In the genomic region with DNA sequence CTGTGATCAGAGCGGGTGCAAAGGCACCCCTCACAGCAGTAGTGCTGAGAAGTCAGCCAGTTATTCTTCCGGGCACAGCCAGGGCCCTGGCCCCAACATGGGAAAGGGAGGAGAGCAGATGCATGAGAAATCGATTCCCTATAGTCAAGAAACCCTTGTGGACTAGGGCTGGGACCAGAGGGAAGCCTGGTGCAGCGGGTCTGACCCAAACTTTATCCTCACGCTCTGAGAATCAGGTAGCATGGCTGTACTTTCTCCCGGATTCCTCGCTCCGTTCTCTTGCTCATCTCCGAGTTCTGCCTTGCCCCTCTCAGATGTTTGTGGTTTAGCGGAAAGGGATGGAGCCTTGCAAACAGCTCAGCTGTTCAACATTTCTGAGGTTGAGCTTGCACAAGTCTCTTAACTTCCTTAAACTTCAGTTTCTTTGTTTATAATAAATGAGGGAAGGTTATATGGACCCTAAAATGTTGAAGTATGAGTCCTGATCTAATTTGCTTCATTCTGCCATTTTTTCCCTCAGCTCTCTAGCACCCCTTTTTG, we compare ENCODE assay signal across 9 mouse cellular contexts. TPM values are rescaled to one million over a fixed set of nuclear protein-coding genes. Genes with fewer than 3 reads are reported as not detected.
DNase-seq lines count a peak whose midpoint lies in the region; ATAC-seq and TF ChIP-seq lines count a peak whose summit lies in the region.
"Had no signal": no experiment of that assay in that cellular context is flagged by ENCODE, and none has a peak within 500 bp of the region (broad histone marks: within the 10 kb centered on the region; RNA-seq: fewer than 3 reads in every experiment).

No protein-coding gene starts in this region.

- peak overlapping the region; percentile 30; the same call in 1 of the 2 replicates for H3K4me3 ChIP-seq in forebrain, embryonic 10.5 days
- H3K4me3 ChIP-seq in forebrain, embryonic 12.5 days (replicated peaks), result no peak overlapping the region
- peak overlapping the region; percentile 14 for H3K4me3 ChIP-seq in liver, embryonic 11.5 days (ENCODE audit: low read depth, low read length)
- peak overlapping the region; percentile 8; the same call in 1 of the 2 replicates for H3K4me3 ChIP-seq in hindbrain, postnatal 0 days (ENCODE audit: low read length)
- peak overlapping the region; percentile 12; the same call in 1 of the 2 replicates for H3K4me3 ChIP-seq in midbrain, postnatal 0 days (ENCODE audit: low read depth, low read length)

- no peak overlapping the region for H3K9ac ChIP-seq in forebrain, embryonic 12.5 days
- H3K9ac ChIP-seq in liver, embryonic 11.5 days (ENCODE audit: low read depth, low read length), result no peak overlapping the region
- H3K9ac ChIP-seq in hindbrain, postnatal 0 days (replicated peaks; ENCODE audit: low read length), result no peak overlapping the region
- no peak overlapping the region for H3K9ac ChIP-seq in midbrain, postnatal 0 days (replicated peaks; ENCODE audit: low read length, poor library complexity, severe bottlenecking)

- no peak overlapping the region for H3K4me2 ChIP-seq in forebrain, embryonic 12.5 days
- peak overlapping the region; percentile 35 for H3K4me2 ChIP-seq in liver, embryonic 11.5 days
- H3K4me2 ChIP-seq in hindbrain, postnatal 0 days (ENCODE audit: low read depth, low read length), result no peak overlapping the region
- H3K4me2 ChIP-seq in midbrain, postnatal 0 days (ENCODE audit: low read depth, low read length, poor library complexity, severe bottlenecking), result no peak overlapping the region

- no peak for TF ChIP-seq CTCF in hindbrain, postnatal 0 days (IDR thresholded peaks at IDR 0.05; ENCODE audit: low read depth)
- TF ChIP-seq CTCF in midbrain, postnatal 0 days (IDR thresholded peaks at IDR 0.05), result no peak

- no peaks in the 10 kb centered on the region for H3K36me3 ChIP-seq in forebrain, embryonic 10.5 days (replicated peaks)
- no peaks in the 10 kb centered on the region for H3K36me3 ChIP-seq in forebrain, embryonic 12.5 days (replicated peaks)
- H3K36me3 ChIP-seq in liver, embryonic 11.5 days (ENCODE audit: control insufficient read depth, insufficient read depth, low read length), result no peaks in the 10 kb centered on the region
- no peaks in the 10 kb centered on the region for H3K36me3 ChIP-seq in hindbrain, postnatal 0 days (ENCODE audit: insufficient read depth, low read length)
- H3K36me3 ChIP-seq in midbrain, postnatal 0 days (ENCODE audit: insufficient read depth, low read length), result no peaks in the 10 kb centered on the region

- no peak for ATAC-seq in forebrain, embryonic 12.5 days (ENCODE audit: low FRiP score)
- ATAC-seq in liver, embryonic 11.5 days (replicated peaks; ENCODE audit: low FRiP score), result no peak
- ATAC-seq in hindbrain, postnatal 0 days, result no peak
- ATAC-seq in midbrain, postnatal 0 days (ENCODE audit: low FRiP score), result no peak

- DNase-seq in forebrain, embryonic 10.5 days (ENCODE audit: extremely low spot score, low spot score), result no peak
- no peak for DNase-seq in liver, embryonic 11.5 days (ENCODE audit: low spot score)
- DNase-seq in liver, result no peak
- no peak for DNase-seq in hindbrain, postnatal 0 days (ENCODE audit: low spot score)
- no peak for DNase-seq in midbrain, postnatal 0 days (ENCODE audit: low spot score)
- DNase-seq in adrenal gland, postnatal 14 days, result no peak
- DNase-seq in spleen, postnatal 36 days (ENCODE audit: low spot score in 2 of 2), result no peak
- DNase-seq: gastrocnemius, postnatal 10 days had no signal

- peak overlapping the region; percentile 40; the same call in 1 of the 2 replicates for H3K27ac ChIP-seq in forebrain, embryonic 10.5 days
- no peak overlapping the region for H3K27ac ChIP-seq in forebrain, embryonic 12.5 days
- no peak overlapping the region for H3K27ac ChIP-seq in liver, embryonic 11.5 days (ENCODE audit: low read depth, low read length)
- H3K27ac ChIP-seq in hindbrain, postnatal 0 days, result no peak overlapping the region
- no peak overlapping the region for H3K27ac ChIP-seq in midbrain, postnatal 0 days (ENCODE audit: low read depth, low read length)

- no peaks in the 10 kb centered on the region for H3K9me3 ChIP-seq in forebrain, embryonic 10.5 days
- no peaks in the 10 kb centered on the region for H3K9me3 ChIP-seq in forebrain, embryonic 12.5 days
- H3K9me3 ChIP-seq in liver, embryonic 11.5 days (ENCODE audit: control insufficient read depth, low read length), result no peaks in the 10 kb centered on the region
- H3K9me3 ChIP-seq in hindbrain, postnatal 0 days (ENCODE audit: low read length), result no peaks in the 10 kb centered on the region
- H3K9me3 ChIP-seq in midbrain, postnatal 0 days (ENCODE audit: low read length), result no peaks in the 10 kb centered on the region

- peaks cover 18% of the 10 kb centered on the region; the same call in 1 of the 2 replicates for H3K27me3 ChIP-seq in forebrain, embryonic 10.5 days (ENCODE audit: poor library complexity, severe bottlenecking)
- H3K27me3 ChIP-seq in forebrain, embryonic 12.5 days, result no peaks in the 10 kb centered on the region; the same call in 1 of the 2 replicates
- H3K27me3 ChIP-seq in liver, embryonic 11.5 days (replicated peaks; ENCODE audit: control insufficient read depth, insufficient read depth, low read length), result peaks cover 17% of the 10 kb centered on the region
- H3K27me3 ChIP-seq in hindbrain, postnatal 0 days (ENCODE audit: insufficient read depth, low read length), result no peaks in the 10 kb centered on the region
- no peaks in the 10 kb centered on the region; the same call in 1 of the 2 replicates for H3K27me3 ChIP-seq in midbrain, postnatal 0 days (ENCODE audit: insufficient read depth, low read length)

- 78% methylated on average over 10 of the region's 10 CpGs for WGBS in forebrain, embryonic 10.5 days
- WGBS in forebrain, embryonic 12.5 days, result 81% methylated on average over 10 of the region's 10 CpGs
- 22% methylated on average over 10 of the region's 10 CpGs for WGBS in liver, embryonic 11.5 days
- 68% methylated on average over 10 of the region's 10 CpGs for WGBS in hindbrain, postnatal 0 days
- 71% methylated on average over 10 of the region's 10 CpGs for WGBS in midbrain, postnatal 0 days

- peaks cover 11% of the 10 kb centered on the region for H3K4me1 ChIP-seq in forebrain, embryonic 10.5 days
- H3K4me1 ChIP-seq in forebrain, embryonic 12.5 days, result no peaks in the 10 kb centered on the region
- peaks cover 5% of the 10 kb centered on the region for H3K4me1 ChIP-seq in liver, embryonic 11.5 days (replicated peaks; ENCODE audit: control insufficient read depth, insufficient read depth, low read length)
- H3K4me1 ChIP-seq in hindbrain, postnatal 0 days (ENCODE audit: insufficient read depth, low read length), result no peaks in the 10 kb centered on the region
- no peaks in the 10 kb centered on the region for H3K4me1 ChIP-seq in midbrain, postnatal 0 days (ENCODE audit: insufficient read depth, low read length)

RNA-seq across cellular contexts. Expression of a gene that starts 1.6 kb away (rescaled TPM):
- 37.6 and 38.8 TPM in 2 replicates for polyA plus RNA-seq in forebrain, embryonic 10.5 days (2016; fragmentation: Nextera tagmentation; extraction: Ambion mirVana)
- polyA plus RNA-seq in forebrain, embryonic 12.5 days (2016; fragmentation: Nextera tagmentation; extraction: Ambion mirVana), result 27.7 and 28.1 TPM in 2 replicates
- polyA plus RNA-seq in liver, embryonic 11.5 days (2014; fragmentation: Nextera tagmentation; extraction: Ambion mirVana), result 12.7 and 14.4 TPM in 2 replicates
- 22.2 and 24.2 TPM in 2 replicates for total RNA-seq in hindbrain, postnatal 0 days (2014; rRNA removed)
- 21.0 and 22.1 TPM in 2 replicates for polyA plus RNA-seq in hindbrain, postnatal 0 days (2015; fragmentation: Nextera tagmentation; extraction: Ambion mirVana)
- total RNA-seq in midbrain, postnatal 0 days (2014; rRNA removed), result 17.4 and 22.4 TPM in 2 replicates
- polyA plus RNA-seq in midbrain, postnatal 0 days (2015; fragmentation: Nextera tagmentation; extraction: Ambion mirVana), result 19.3 and 21.3 TPM in 2 replicates
- total RNA-seq in adrenal gland, postnatal 14 days (2021), result 96.2 and 97.3 TPM in 2 replicates

RNA-seq across cellular contexts. Expression of a gene that starts 59.3 kb away (rescaled TPM):
- 0.30 and 0.47 TPM in 2 replicates for polyA plus RNA-seq in forebrain, embryonic 10.5 days (2016; fragmentation: Nextera tagmentation; extraction: Ambion mirVana)
- polyA plus RNA-seq in forebrain, embryonic 12.5 days (2016; fragmentation: Nextera tagmentation; extraction: Ambion mirVana), result 2.8 and 3.1 TPM in 2 replicates
- 0.32 and 0.51 TPM in 2 replicates for polyA plus RNA-seq in liver, embryonic 11.5 days (2014; fragmentation: Nextera tagmentation; extraction: Ambion mirVana)
- 27.3 and 33.7 TPM in 2 replicates for total RNA-seq in hindbrain, postnatal 0 days (2014; rRNA removed)
- polyA plus RNA-seq in hindbrain, postnatal 0 days (2015; fragmentation: Nextera tagmentation; extraction: Ambion mirVana), result 9.0 and 9.7 TPM in 2 replicates
- total RNA-seq in midbrain, postnatal 0 days (2014; rRNA removed), result 29.6 and 32.3 TPM in 2 replicates
- polyA plus RNA-seq in midbrain, postnatal 0 days (2015; fragmentation: Nextera tagmentation; extraction: Ambion mirVana), result 10.9 and 11.5 TPM in 2 replicates
- 17.5 and 21.2 TPM in 2 replicates for total RNA-seq in adrenal gland, postnatal 14 days (2021)
